Mouse (Mus musculus): ENCODE data around the gene Olfr140. TPM values are rescaled to one million over a fixed set of nuclear protein-coding genes. Genes with fewer than 3 reads are reported as not detected.

The Olfr140 gene
- not detected in 2 replicates for polyA plus RNA-seq (2016; fragmentation: Nextera tagmentation; extraction: Ambion mirVana)

GRCm38 (mm10) chr2:90063494-90063893 lies at the start of gene Olfr140:
Gene Olfr140 (minus strand): TSS chr2:90063594.
- DNase-seq (ENCODE audit: low spot score): no peak
- no peaks in the 10 kb centered on the region for H3K36me3 ChIP-seq (replicated peaks)
- no peaks in the 10 kb centered on the region for H3K4me1 ChIP-seq
- no peak within 1 kb of the TSS for H3K27ac ChIP-seq (replicated peaks)
- no peaks in the 10 kb centered on the region for H3K9me3 ChIP-seq
- no peak within 1 kb of the TSS for H3K4me3 ChIP-seq
- H3K27me3 ChIP-seq (replicated peaks; ENCODE audit: low read depth, poor library complexity, severe bottlenecking): no peaks in the 10 kb centered on the region

DNA sequence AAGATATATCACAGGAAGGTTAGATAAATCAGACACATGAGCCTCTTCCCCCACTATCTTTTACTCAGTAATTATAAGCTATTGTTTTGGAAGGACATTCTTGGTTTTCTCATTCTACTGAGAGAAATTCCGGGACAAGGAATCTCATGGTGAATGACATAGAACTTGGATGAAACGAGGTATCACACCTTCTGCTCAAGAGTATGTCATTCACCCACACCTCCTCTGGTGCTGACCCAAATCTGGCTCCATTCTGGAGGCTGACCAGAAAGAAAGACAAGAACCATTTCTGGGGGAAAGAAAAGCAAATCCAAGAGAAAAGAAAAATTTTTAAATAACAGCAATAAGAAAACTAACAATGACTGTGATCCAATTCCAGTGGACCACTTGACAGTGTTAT lies 6.7 kb upstream of the Olfr140 start:
- Histone ChIP-seq H3K4me1 (no peaks in the 10 kb centered on the region), H3K27me3 (replicated peaks; ENCODE audit: low read depth, poor library complexity, severe bottlenecking) (no peaks in the 10 kb centered on the region), H3K9me3 (no peaks in the 10 kb centered on the region), H3K27ac (replicated peaks) (no peak overlapping the region), H3K36me3 (replicated peaks) (no peaks in the 10 kb centered on the region), H3K4me3 (no peak overlapping the region)
- WGBS: 74% methylated on average over 2 of the region's 2 CpGs
- DNase-seq (ENCODE audit: low spot score): no peak

- DNase-seq (ENCODE audit: low spot score): no peak
- H3K9me3 ChIP-seq: no peaks in the 10 kb centered on the region
- no peaks in the 10 kb centered on the region for H3K36me3 ChIP-seq (replicated peaks)
- no peaks in the 10 kb centered on the region for H3K27me3 ChIP-seq (replicated peaks; ENCODE audit: low read depth, poor library complexity, severe bottlenecking)
- no peak within 1 kb of the TSS for H3K4me3 ChIP-seq
- no peak within 1 kb of the TSS for H3K27ac ChIP-seq (replicated peaks)
- no peaks in the 10 kb centered on the region for H3K4me1 ChIP-seq
These were observed 28.4 kb downstream of the Olfr140 start, which contains the start of gene Olfr1265 for GRCm38 (mm10) chr2:90035037-90035436. Gene Olfr1265 (plus strand): TSS chr2:90035337.

DNA sequence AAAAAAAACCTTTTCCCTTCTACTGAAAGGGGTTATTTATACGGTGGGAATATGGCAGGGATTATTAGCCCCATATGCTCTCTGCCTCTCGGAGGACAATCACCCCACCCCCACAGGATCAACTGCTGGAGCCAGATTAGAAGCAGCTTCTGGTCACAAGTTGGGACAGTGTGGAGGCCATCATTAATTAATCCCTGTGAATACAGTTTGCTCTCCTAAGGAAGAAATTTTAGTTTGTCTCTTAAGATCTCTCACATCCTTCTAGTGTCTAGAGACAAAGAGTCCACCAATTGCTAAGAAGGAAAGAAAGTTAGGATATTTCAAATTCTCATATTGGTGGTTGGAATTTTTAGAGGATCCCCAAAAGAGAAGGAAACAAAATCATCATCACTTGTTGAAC lies 37.9 kb downstream of the Olfr140 start, which contains the start of gene Olfr1264:
Gene Olfr1264, minus strand, starts transcription at position 101 of the 400 bp plus-strand sequence.
- H3K4me3 ChIP-seq: no peak within 1 kb of the TSS
- H3K27me3 ChIP-seq (replicated peaks; ENCODE audit: low read depth, poor library complexity, severe bottlenecking): no peaks in the 10 kb centered on the region
- H3K9me3 ChIP-seq: no peaks in the 10 kb centered on the region
- H3K4me1 ChIP-seq: no peaks in the 10 kb centered on the region
- no peaks in the 10 kb centered on the region for H3K36me3 ChIP-seq (replicated peaks)
- no peak within 1 kb of the TSS for H3K27ac ChIP-seq (replicated peaks)
- DNase-seq (ENCODE audit: low spot score): no peak
- WGBS: 52% methylated on average over 2 of the region's 2 CpGs

GRCm38 (mm10) chr2:90011831-90012230 lies 51.6 kb downstream of the Olfr140 start, which contains the start of gene Olfr1263:
Gene Olfr1263 (plus strand): TSS chr2:90012131.
- Histone ChIP-seq H3K36me3 (replicated peaks) (no peaks in the 10 kb centered on the region), H3K9me3 (no peaks in the 10 kb centered on the region), H3K27ac (replicated peaks) (no peak within 1 kb of the TSS), H3K4me3 (no peak within 1 kb of the TSS), H3K27me3 (replicated peaks; ENCODE audit: low read depth, poor library complexity, severe bottlenecking) (no peaks in the 10 kb centered on the region), H3K4me1 (no peaks in the 10 kb centered on the region)
- DNase-seq (ENCODE audit: low spot score): no peak
- 83% methylated on average over 2 of the region's 2 CpGs for WGBS

DNA sequence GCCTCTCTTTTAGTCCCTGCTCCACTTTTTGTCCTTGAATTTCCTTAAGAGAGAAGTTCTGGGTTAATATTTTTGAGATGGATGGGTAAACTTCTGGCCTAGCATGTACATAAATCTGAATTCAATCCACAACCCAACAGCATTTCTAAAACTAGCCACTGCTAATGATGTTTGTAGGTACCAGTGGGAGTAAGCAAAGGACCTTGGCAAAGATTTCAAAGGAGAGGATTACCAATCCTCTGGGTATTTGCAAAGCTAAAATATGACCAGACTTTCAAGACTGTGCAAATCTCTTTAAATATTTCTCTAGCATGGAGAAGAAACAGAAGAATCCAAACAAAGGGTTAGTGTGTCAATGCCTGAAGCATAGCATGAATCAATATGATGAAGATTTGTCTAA lies 63.5 kb downstream of the Olfr140 start, which contains the start of gene Olfr1262:
Gene Olfr1262, plus strand, starts transcription at position 301 of the 400 bp plus-strand sequence.
- H3K4me1 ChIP-seq: no peaks in the 10 kb centered on the region
- H3K36me3 ChIP-seq (replicated peaks): no peaks in the 10 kb centered on the region
- no peaks in the 10 kb centered on the region for H3K9me3 ChIP-seq
- no peaks in the 10 kb centered on the region for H3K27me3 ChIP-seq (replicated peaks; ENCODE audit: low read depth, poor library complexity, severe bottlenecking)
- no peak within 1 kb of the TSS for H3K4me3 ChIP-seq
- no peak for DNase-seq (ENCODE audit: low spot score)
- H3K27ac ChIP-seq (replicated peaks): no peak within 1 kb of the TSS

Other genes with a start within 250 kb of the Olfr140 start
- not detected in 2 replicates for gene Olfr1256, start 222.0 kb downstream of the Olfr140 start, polyA plus RNA-seq (2016; fragmentation: Nextera tagmentation; extraction: Ambion mirVana)
- not detected in 2 replicates for gene Olfr48, start 215.4 kb downstream of the Olfr140 start, polyA plus RNA-seq (2016; fragmentation: Nextera tagmentation; extraction: Ambion mirVana)
- not detected in 2 replicates for gene Olfr1257, start 185.2 kb downstream of the Olfr140 start, polyA plus RNA-seq (2016; fragmentation: Nextera tagmentation; extraction: Ambion mirVana)
- gene Olfr1258, start 136.3 kb downstream of the Olfr140 start, polyA plus RNA-seq (2016; fragmentation: Nextera tagmentation; extraction: Ambion mirVana): not detected in 2 replicates
- gene Olfr1259, start 114.9 kb downstream of the Olfr140 start, polyA plus RNA-seq (2016; fragmentation: Nextera tagmentation; extraction: Ambion mirVana): not detected in 2 replicates
- not detected in 2 replicates for gene Olfr1260, start 89.3 kb downstream of the Olfr140 start, polyA plus RNA-seq (2016; fragmentation: Nextera tagmentation; extraction: Ambion mirVana)
- gene Olfr1261, start 72.4 kb downstream of the Olfr140 start, polyA plus RNA-seq (2016; fragmentation: Nextera tagmentation; extraction: Ambion mirVana): not detected in 2 replicates
- not detected in 2 replicates for gene Olfr1262, start 63.4 kb downstream of the Olfr140 start, polyA plus RNA-seq (2016; fragmentation: Nextera tagmentation; extraction: Ambion mirVana)
- gene Olfr1263, start 51.5 kb downstream of the Olfr140 start, polyA plus RNA-seq (2016; fragmentation: Nextera tagmentation; extraction: Ambion mirVana): not detected in 2 replicates
- not detected in 2 replicates for gene Olfr1264, start 38.0 kb downstream of the Olfr140 start, polyA plus RNA-seq (2016; fragmentation: Nextera tagmentation; extraction: Ambion mirVana)
- not detected in 2 replicates for gene Olfr1265, start 28.3 kb downstream of the Olfr140 start, polyA plus RNA-seq (2016; fragmentation: Nextera tagmentation; extraction: Ambion mirVana)
- not detected in 2 replicates for gene Olfr1269, start 57.8 kb upstream of the Olfr140 start, polyA plus RNA-seq (2016; fragmentation: Nextera tagmentation; extraction: Ambion mirVana)
- not detected in 2 replicates for gene Olfr32, start 78.7 kb upstream of the Olfr140 start, polyA plus RNA-seq (2016; fragmentation: Nextera tagmentation; extraction: Ambion mirVana)
- gene Olfr1270, start 89.5 kb upstream of the Olfr140 start, polyA plus RNA-seq (2016; fragmentation: Nextera tagmentation; extraction: Ambion mirVana): 0.04 TPM in 1 of 2 replicates, not detected in the other
- not detected in 2 replicates for gene Olfr1506, start 160.9 kb upstream of the Olfr140 start, polyA plus RNA-seq (2016; fragmentation: Nextera tagmentation; extraction: Ambion mirVana)
- not detected in 2 replicates for gene Olfr142, start 194.0 kb upstream of the Olfr140 start, polyA plus RNA-seq (2016; fragmentation: Nextera tagmentation; extraction: Ambion mirVana)
- not detected in 2 replicates for gene Olfr1271, start 207.4 kb upstream of the Olfr140 start, polyA plus RNA-seq (2016; fragmentation: Nextera tagmentation; extraction: Ambion mirVana)
- not detected in 2 replicates for gene Olfr1272, start 229.2 kb upstream of the Olfr140 start, polyA plus RNA-seq (2016; fragmentation: Nextera tagmentation; extraction: Ambion mirVana)

Measured in embryonic facial prominence, embryonic 10.5 days (tissue).